Mouse (Mus musculus) hindbrain, embryonic 12.5 days (tissue): ENCODE results near the gene Ccdc103. TPM values are rescaled to one million over a fixed set of nuclear protein-coding genes. Genes with fewer than 3 reads are reported as not detected.

ENCODE experiments used
- ATAC-seq: fragments of 200-750 bp; cut with Nextera tagmentation; 2 replicates; pipeline ENCODE4 v1.8.0; 2017; ENCODE audit warnings: moderate TSS enrichment; ENCODE audit not compliant: low FRiP score
- H3K27ac ChIP-seq: fragments of 300-500 bp; sonication (generic); 2 replicates; pipeline ENCODE4 v1.5.1; 2016; ENCODE audit warnings: mild to moderate bottlenecking
- H3K27me3 ChIP-seq: fragments of 300-500 bp; sonication (generic); 2 replicates; pipeline ENCODE4 v1.6.1; 2016; ENCODE audit warnings: mild to moderate bottlenecking
- H3K36me3 ChIP-seq: fragments of 300-500 bp; sonication (generic); 2 replicates; pipeline ENCODE4 v1.6.1; 2016; ENCODE audit warnings: mild to moderate bottlenecking
- H3K4me1 ChIP-seq: fragments of 300-500 bp; sonication (generic); 2 replicates; pipeline ENCODE4 v1.6.1; 2016
- H3K4me2 ChIP-seq: fragments of 300-500 bp; sonication (generic); replicated peaks from 2 replicates; pipeline ENCODE4 v1.6.1; 2016; ENCODE audit warnings: mild to moderate bottlenecking
- H3K4me3 ChIP-seq: fragments of 300-500 bp; sonication (generic); 2 replicates; pipeline ENCODE4 v1.5.1; 2016; ENCODE audit warnings: mild to moderate bottlenecking
- H3K9ac ChIP-seq: fragments of 300-500 bp; sonication (generic); 2 replicates; pipeline ENCODE4 v1.6.1; 2016; ENCODE audit warnings: mild to moderate bottlenecking, moderate library complexity
- H3K9me3 ChIP-seq: fragments of 300-500 bp; sonication (generic); replicated peaks from 2 replicates; pipeline ENCODE4 v1.6.1; 2016; ENCODE audit warnings: mild to moderate bottlenecking
- WGBS: fragments of 180-500 bp; shearing (Covaris S2); methylation state at CpG from one replicate; pipeline ENCODE4 v1.1.7; 2016; 5-methylcytosine and 5-hydroxymethylcytosine counted together
- polyA plus RNA-seq: library from polyadenylated mRNA; unstranded; fragments of >200 nt; fragmentation: Nextera tagmentation; extraction: Ambion mirVana; gene quantifications from 2 replicates; pipeline ENCODE4 v1.2.1, GENCODE M21; 2016

The Ccdc103 gene
- polyA plus RNA-seq, 1 experiment from 2014 or later: 1.7 TPM

DNA sequence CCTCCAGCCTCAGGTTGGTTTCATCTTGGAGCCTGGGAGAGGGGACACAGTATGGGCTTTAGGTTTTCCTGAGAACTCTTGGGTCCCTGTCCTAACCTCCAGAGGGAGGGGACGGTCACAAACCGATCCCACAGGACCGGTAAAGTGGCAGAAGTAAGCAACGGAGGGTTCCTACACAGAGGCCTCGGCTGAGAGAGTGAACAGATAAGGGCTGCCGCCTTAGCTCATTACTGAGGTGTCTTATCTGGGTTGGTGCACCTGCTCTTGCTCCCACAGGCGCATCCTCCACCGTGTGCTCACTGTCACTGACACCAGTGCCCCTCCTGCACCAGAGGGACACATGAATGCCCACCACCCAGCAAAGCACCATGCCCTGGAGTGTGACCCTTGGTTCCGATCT lies 14.8 kb downstream of the Ccdc103 start:
- Histone ChIP-seq H3K36me3 (no peaks in the 10 kb centered on the region), H3K27me3 (peaks cover 73% of the 10 kb centered on the region), H3K4me1 (peaks cover 13% of the 10 kb centered on the region), H3K9me3 (no peaks in the 10 kb centered on the region), H3K9ac (no peak overlapping the region), H3K4me2 (no peak overlapping the region), H3K27ac (no peak overlapping the region), H3K4me3 (no peak overlapping the region)
- 75% methylated on average over 9 of the region's 9 CpGs for WGBS
- no peak for ATAC-seq

DNA sequence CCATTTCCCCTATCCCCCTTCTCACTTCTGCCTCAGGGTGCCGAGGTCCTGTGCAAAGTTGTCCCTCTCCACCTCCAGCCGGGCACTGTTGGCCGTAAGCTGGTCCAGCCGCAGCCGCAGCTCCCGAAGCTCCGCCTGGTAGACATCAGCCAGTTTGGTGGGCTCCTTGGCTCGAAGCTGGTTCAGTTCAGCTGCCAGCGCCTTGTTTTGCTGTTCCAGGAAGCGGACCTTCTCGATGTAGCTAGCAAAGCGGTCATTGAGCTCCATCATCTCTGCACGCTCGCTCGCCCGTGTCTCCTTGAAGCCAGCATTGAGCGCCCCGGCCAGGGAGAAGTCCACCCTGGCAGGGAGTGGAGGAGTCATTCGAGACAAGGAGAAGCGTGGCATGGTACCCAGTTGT lies 15.6 kb downstream of the Ccdc103 start:
- no peak overlapping the region for H3K4me3 ChIP-seq
- H3K27me3 ChIP-seq: peaks cover 67% of the 10 kb centered on the region
- no peak overlapping the region for H3K4me2 ChIP-seq
- 80% methylated on average over 20 of the region's 20 CpGs for WGBS
- H3K9ac ChIP-seq: no peak overlapping the region
- H3K36me3 ChIP-seq: no peaks in the 10 kb centered on the region
- H3K4me1 ChIP-seq: peaks cover 17% of the 10 kb centered on the region
- no peaks in the 10 kb centered on the region for H3K9me3 ChIP-seq
- H3K27ac ChIP-seq: no peak overlapping the region
- ATAC-seq: no peak

DNA sequence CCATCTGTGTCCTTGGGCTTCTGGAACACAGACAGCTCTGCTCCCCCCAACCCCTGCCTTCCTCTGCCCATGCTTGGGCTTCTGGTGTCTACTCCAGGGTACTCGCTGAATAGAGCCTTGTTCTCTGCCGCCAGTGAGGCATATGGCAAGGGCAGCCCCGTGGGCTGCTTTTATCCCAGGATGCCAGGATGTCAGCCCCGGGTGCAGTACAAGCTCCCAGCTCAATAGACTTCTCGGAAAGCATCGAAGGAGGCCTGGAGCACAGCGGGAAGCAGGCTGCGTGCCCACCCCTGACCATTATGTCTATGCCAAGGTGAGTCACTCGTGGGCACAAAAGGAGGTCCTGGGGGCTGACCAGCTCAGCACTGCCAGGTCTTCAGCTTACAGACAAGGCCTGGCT lies 17.4 kb downstream of the Ccdc103 start:
- no peak for ATAC-seq
- peaks cover 12% of the 10 kb centered on the region for H3K4me1 ChIP-seq
- no peak overlapping the region for H3K4me2 ChIP-seq
- no peaks in the 10 kb centered on the region for H3K9me3 ChIP-seq
- H3K27ac ChIP-seq: no peak overlapping the region
- no peak overlapping the region for H3K4me3 ChIP-seq
- WGBS: 65% methylated on average over 9 of the region's 9 CpGs
- H3K9ac ChIP-seq: no peak overlapping the region
- H3K36me3 ChIP-seq: no peaks in the 10 kb centered on the region
- H3K27me3 ChIP-seq: peaks cover 49% of the 10 kb centered on the region

DNA sequence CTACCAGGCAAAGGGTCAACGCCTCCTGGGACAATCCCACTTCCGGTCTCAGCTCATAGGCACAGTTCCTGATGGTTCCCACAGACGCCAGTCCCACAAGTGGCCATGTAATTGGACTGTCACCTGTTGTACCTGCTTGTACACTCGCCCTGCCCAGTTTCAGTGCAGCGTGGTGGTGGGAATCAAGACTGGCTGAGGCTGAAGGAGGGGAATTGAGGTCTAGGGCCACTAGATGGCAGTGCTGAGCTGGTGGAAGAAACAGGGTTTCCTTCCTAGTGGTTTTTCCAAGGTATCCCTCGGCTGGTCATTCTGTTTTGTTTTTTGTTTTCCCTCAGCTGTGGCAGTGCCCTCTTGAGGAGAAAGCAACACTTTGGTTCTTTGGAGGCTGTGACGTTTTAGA lies 19.8 kb downstream of the Ccdc103 start, which contains the start of gene Gfap:
Gene Gfap, minus strand, starts transcription at position 150 of the 400 bp plus-strand sequence.
- H3K9me3 ChIP-seq: no peaks in the 10 kb centered on the region
- H3K27me3 ChIP-seq: peaks cover 26% of the 10 kb centered on the region
- ATAC-seq: peak; percentile 35; the same call in 1 of the 2 replicates
- H3K4me2 ChIP-seq: no peak within 1 kb of the TSS
- H3K36me3 ChIP-seq: peaks cover 5% of the 10 kb centered on the region; the same call in 1 of the 2 replicates
- peaks cover 15% of the 10 kb centered on the region for H3K4me1 ChIP-seq
- H3K4me3 ChIP-seq: no peak within 1 kb of the TSS
- WGBS: 15% methylated on average over 7 of the region's 7 CpGs
- no peak within 1 kb of the TSS for H3K27ac ChIP-seq
- H3K9ac ChIP-seq: no peak within 1 kb of the TSS

DNA sequence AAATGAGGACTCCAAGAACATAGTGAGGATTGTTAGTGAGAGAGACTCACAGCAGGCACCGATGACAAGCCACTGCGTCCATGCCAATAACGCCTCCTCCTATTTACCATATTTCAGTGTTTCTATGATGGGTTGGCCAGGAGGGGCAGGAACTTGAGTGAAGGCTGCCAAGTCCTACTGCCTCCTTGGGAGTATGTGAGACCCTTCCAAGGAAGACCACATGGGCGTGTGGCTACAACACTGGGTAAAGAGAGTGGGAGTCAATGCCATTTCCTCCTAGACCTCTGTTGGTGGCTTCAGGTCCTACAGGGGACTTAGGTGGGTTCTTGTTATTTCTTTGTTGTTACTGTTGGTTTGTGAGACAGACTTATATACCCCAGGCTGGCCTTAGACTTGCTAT lies 20.2 kb downstream of the Ccdc103 start:
- WGBS: 64% methylated on average over 4 of the region's 4 CpGs

DNA sequence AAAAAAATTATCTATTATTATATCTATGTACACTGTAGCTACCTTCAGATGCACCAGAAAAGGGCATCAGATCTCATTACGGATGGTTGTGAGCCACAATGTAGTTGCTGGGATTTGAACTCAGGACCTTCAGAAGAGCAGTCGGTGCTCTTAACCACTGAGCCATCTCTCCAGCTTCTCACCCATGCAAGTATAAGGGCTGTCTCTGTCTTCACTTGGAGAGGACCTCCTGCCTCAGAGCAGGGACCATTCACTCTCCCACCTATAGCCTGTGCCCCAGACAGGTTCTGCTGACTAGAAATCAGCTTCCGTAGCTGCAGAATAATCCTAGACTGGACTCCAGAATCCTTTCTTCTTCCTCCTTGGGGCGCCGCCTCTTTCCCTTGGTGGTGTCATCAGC lies 21.1 kb downstream of the Ccdc103 start:
- no peaks in the 10 kb centered on the region for H3K9me3 ChIP-seq
- H3K27me3 ChIP-seq: peaks cover 13% of the 10 kb centered on the region
- no peak overlapping the region for H3K4me3 ChIP-seq
- peaks cover 18% of the 10 kb centered on the region; the same call in 1 of the 2 replicates for H3K36me3 ChIP-seq
- no peak overlapping the region for H3K27ac ChIP-seq
- ATAC-seq: no peak
- H3K4me2 ChIP-seq: no peak overlapping the region
- H3K4me1 ChIP-seq: peaks cover 15% of the 10 kb centered on the region
- no peak overlapping the region for H3K9ac ChIP-seq
- 86% methylated on average over 5 of the region's 5 CpGs for WGBS

More for the DNA sequence above, 20.2 kb downstream of the Ccdc103 start:
- Histone ChIP-seq H3K4me3 (no peak overlapping the region), H3K36me3 (peaks cover 10% of the 10 kb centered on the region; the same call in 1 of the 2 replicates), H3K4me2 (no peak overlapping the region), H3K27me3 (peaks cover 21% of the 10 kb centered on the region), H3K27ac (no peak overlapping the region), H3K9ac (no peak overlapping the region), H3K4me1 (peaks cover 15% of the 10 kb centered on the region), H3K9me3 (no peaks in the 10 kb centered on the region)
- ATAC-seq: peak; percentile 38; the same call in 1 of the 2 replicates

DNA sequence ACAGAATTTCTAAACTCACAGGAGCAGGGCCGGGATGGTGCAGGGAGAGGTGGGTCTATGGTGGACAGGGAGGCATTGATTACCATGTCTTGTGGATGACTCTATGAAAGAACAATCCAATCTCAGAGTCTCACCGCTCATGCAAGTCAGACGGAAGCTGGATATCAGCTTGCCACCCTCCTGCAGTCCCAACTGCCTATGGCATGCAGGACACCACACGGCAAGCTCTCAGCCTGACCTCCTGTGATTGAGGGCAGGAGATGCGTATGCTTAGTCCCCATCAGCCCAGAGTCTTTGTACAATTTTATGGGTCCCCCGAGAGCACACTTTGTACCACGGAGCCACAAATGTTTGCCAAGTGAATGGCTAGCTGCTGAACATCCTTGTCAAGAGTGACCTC lies 22.6 kb downstream of the Ccdc103 start:
- Histone ChIP-seq H3K36me3 (peaks cover 33% of the 10 kb centered on the region), H3K27me3 (peaks cover 4% of the 10 kb centered on the region), H3K27ac (no peak overlapping the region), H3K9me3 (no peaks in the 10 kb centered on the region), H3K9ac (no peak overlapping the region), H3K4me2 (no peak overlapping the region), H3K4me3 (no peak overlapping the region), H3K4me1 (peaks cover 6% of the 10 kb centered on the region; the same call in 1 of the 2 replicates)
- whole genome bisulfite sequencing: 77% methylated on average over 7 of the region's 7 CpGs
- ATAC-seq: no peak

DNA sequence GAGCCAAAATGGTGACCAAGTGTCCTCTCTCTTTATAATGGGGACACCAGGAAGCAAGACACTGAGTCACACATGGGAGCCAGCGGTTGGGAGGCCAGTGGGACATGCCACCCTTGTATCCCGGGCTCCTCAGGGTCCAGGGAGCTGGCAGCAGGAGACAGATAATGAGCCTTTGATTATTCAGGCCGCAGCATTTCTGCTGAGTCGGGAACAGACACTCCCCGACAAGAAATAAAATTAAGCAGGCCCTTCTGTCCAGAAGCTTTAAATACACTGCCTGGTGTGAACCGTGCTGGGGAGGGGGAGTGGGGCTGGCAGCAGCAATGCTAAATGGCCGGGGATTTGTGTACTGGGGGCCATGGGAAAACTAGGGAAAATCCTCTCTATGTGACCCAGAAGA lies 30.4 kb downstream of the Ccdc103 start:
- no peak overlapping the region for H3K27ac ChIP-seq

DNA sequence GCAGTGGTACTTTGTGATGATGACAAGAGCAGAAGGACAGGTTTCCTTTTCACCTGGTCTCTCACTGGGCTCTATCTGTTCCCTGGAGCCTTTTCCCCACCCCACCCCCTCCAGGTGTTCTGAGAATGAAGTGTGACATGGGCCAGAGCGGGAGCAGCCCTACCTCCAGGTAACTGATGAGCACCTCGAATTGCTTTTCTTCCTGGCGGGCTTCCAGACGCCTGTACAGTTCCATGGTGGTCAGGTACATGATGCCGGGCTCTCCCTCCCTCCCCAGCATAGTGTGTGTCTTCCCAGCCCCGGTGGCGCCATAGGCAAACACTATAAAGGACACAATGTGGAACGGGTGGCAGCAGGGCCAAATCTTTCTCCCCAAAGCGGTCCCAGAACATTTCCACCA lies 34.4 kb downstream of the Ccdc103 start:
- Histone ChIP-seq H3K4me2 (no peak overlapping the region), H3K9ac (no peak overlapping the region), H3K4me3 (no peak overlapping the region), H3K36me3 (peaks cover 48% of the 10 kb centered on the region), H3K9me3 (no peaks in the 10 kb centered on the region), H3K27ac (no peak overlapping the region), H3K27me3 (no peaks in the 10 kb centered on the region), H3K4me1 (no peaks in the 10 kb centered on the region; the same call in 1 of the 2 replicates)
- WGBS: 93% methylated on average over 9 of the region's 9 CpGs
- ATAC-seq: no peak

More for the DNA sequence above, 30.4 kb downstream of the Ccdc103 start:
- Histone ChIP-seq H3K9ac (no peak overlapping the region), H3K4me3 (no peak overlapping the region), H3K27me3 (no peaks in the 10 kb centered on the region), H3K9me3 (no peaks in the 10 kb centered on the region), H3K4me2 (no peak overlapping the region), H3K36me3 (peaks cover 84% of the 10 kb centered on the region), H3K4me1 (no peaks in the 10 kb centered on the region; the same call in 1 of the 2 replicates)
- 77% methylated on average over 7 of the region's 7 CpGs for WGBS
- ATAC-seq: no peak

DNA sequence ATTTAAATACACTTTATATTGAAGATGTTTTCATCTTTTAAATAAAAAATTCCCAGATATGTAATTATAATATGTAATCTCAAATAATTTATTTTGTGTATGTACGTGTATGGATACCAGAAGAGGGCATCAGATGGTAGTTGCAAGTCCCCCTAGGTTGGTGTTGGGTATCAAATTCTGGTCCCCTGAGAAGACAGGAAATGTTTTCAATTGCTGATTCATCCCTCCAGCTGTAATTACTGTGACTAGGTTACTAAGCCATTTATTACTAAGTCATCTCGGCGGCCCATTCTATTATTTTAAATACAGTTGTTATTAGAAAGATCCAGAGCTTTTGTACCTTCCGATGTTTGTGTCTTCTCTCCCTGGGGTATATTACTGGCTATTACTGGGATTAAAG lies 37.1 kb downstream of the Ccdc103 start:
- Histone ChIP-seq H3K4me2 (no peak overlapping the region), H3K27me3 (no peaks in the 10 kb centered on the region), H3K27ac (no peak overlapping the region), H3K4me3 (no peak overlapping the region), H3K9ac (no peak overlapping the region), H3K4me1 (peaks cover 18% of the 10 kb centered on the region), H3K9me3 (no peaks in the 10 kb centered on the region), H3K36me3 (peaks cover 32% of the 10 kb centered on the region)
- ATAC-seq: no peak
- WGBS: 75% methylated on average over 4 of the region's 4 CpGs

DNA sequence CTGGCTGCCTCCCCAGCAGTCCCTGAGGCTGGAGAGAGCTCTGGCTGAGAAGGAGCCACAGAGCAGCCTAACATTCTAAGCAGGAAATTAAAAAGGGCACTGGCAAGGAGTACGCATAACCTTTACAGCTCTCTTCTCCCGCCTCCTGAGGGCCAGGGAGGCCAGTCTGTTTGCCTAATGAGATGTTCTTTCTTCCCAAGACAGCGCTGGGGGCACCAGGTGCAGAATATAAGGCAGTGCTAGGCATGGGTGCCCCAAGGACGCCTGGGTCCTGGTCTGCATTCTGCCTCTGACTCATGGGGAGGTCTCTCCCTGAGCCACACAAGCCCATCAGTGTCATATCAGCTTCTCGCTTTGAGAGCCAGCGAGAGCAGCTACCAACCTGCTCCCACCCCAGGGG lies 40.5 kb downstream of the Ccdc103 start:
- Histone ChIP-seq H3K4me1 (peaks cover 25% of the 10 kb centered on the region), H3K9me3 (no peaks in the 10 kb centered on the region), H3K27me3 (no peaks in the 10 kb centered on the region), H3K36me3 (no peaks in the 10 kb centered on the region), H3K4me2 (0 out of 2 replicates have a peak overlapping the region, but pooled peaks have one; percentile 11), H3K9ac (no peak overlapping the region), H3K27ac (peak overlapping the region; percentile 52), H3K4me3 (no peak overlapping the region)
- 67% methylated on average over 6 of the region's 6 CpGs for WGBS
- no peak for ATAC-seq

DNA sequence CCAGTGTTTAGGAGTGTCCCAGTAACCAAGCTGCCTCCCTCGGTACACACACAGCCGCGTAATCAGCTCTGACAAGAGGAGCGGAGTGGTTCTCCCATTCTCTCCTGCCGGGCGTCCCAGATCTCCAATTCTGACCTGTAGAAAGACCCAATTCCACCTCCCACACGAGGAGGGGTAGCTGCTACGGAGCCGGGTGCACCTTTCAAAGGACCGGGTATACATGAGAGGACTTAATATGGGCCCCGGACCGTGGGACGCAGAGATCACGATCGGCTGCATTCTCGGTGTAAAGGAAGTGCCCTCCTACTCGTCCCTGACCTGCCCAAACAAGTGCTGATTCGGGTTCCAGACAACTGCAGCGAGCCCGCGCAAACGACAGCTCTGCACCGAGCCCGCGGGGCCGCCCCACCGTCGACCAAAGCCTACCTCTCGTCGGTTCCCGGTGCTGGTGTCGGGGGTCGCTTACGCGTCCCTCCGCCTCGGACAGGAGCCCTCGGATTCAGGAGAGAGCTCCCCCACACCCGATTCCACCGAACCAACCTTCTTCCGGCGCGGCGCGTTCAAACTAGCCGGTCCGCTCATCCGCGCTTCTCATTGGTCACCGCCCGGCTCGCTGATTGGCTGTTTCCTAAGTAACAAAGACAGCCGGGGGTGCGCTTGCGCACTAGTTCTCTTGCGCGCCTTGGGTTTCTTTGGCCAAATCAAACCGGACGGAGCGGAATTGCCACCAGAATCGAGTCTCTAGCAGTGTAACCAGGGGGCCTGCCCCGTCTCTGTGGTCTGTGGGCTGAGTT lies 43.8 kb downstream of the Ccdc103 start, which contains the start of gene Kif18b:
Gene Kif18b, minus strand, starts transcription at position 568 of the 794 bp plus-strand sequence.
- Histone ChIP-seq H3K27ac (peak within 1 kb of the TSS; percentile 87), H3K9ac (peak within 1 kb of the TSS; percentile 70), H3K36me3 (no peaks in the 10 kb centered on the region), H3K4me2 (peak within 1 kb of the TSS; percentile 74), H3K27me3 (no peaks in the 10 kb centered on the region), H3K4me1 (peaks cover 25% of the 10 kb centered on the region), H3K4me3 (peak within 1 kb of the TSS; percentile 76), H3K9me3 (no peaks in the 10 kb centered on the region)
- ATAC-seq: peak; percentile 88
- under 1% methylated on average over 62 of the region's 62 CpGs for WGBS
